Mouse (Mus musculus): ENCODE data around the gene Krt18.
A peak's percentile ranks its signal among the peaks of the same experiment; 100 is the strongest.
"Not testable (repeated sequence)": the region's sequence is repeated elsewhere in the genome, so short reads cannot be mapped to it uniquely, and the experiment has no call there.

The Krt18 gene

GRCm38 (mm10) chr15:102028040-102028439, at the start of gene Krt18:
Gene Krt18, plus strand, starts transcription at chr15:102028180.
- peak in 1 of 2 experiments; percentile 15 for DNase-seq (ENCODE audit: low spot score in 2 of 2)

GRCm38 (mm10) chr15:101980849-101981248, 47.1 kb upstream of the Krt18 start:
- no peak for DNase-seq (ENCODE audit: low spot score in 2 of 2)

GRCm38 (mm10) chr15:101983315-101983948, 44.5 kb upstream of the Krt18 start:
- no peak for DNase-seq (ENCODE audit: low spot score in 2 of 2)

GRCm38 (mm10) chr15:101983949-101984601, 43.9 kb upstream of the Krt18 start:
- peak; percentile 77 to 81 for DNase-seq (ENCODE audit: low spot score in 2 of 2)

- DNase-seq (ENCODE audit: low spot score in 2 of 2): no peak
Observed at GRCm38 (mm10) chr15:101984746-101985145, 43.2 kb upstream of the Krt18 start.

GRCm38 (mm10) chr15:101988119-101988518, 39.9 kb upstream of the Krt18 start:
- peak; percentile 74 to 81 for DNase-seq (ENCODE audit: low spot score in 2 of 2)

- DNase-seq (ENCODE audit: low spot score in 2 of 2): no peak
Observed at GRCm38 (mm10) chr15:101988714-101989113, 39.3 kb upstream of the Krt18 start.

- DNase-seq (ENCODE audit: low spot score in 2 of 2): no peak
Observed at GRCm38 (mm10) chr15:101990946-101991345, 37.0 kb upstream of the Krt18 start.

- no peak for DNase-seq (ENCODE audit: low spot score in 2 of 2)
Observed at GRCm38 (mm10) chr15:101994365-101994764, 33.6 kb upstream of the Krt18 start.

GRCm38 (mm10) chr15:101995484-101996236, 32.3 kb upstream of the Krt18 start:
- DNase-seq (ENCODE audit: low spot score in 2 of 2): no peak

GRCm38 (mm10) chr15:101996450-101997078, 31.4 kb upstream of the Krt18 start:
- not testable (repeated sequence) for DNase-seq (ENCODE audit: low spot score in 2 of 2)

- DNase-seq (ENCODE audit: low spot score in 2 of 2): no peak
Observed at GRCm38 (mm10) chr15:101999156-101999555, 28.8 kb upstream of the Krt18 start.

GRCm38 (mm10) chr15:101999676-102000335, 28.2 kb upstream of the Krt18 start:
- no peak for DNase-seq (ENCODE audit: low spot score in 2 of 2)

- DNase-seq (ENCODE audit: low spot score in 2 of 2): no peak
Observed at GRCm38 (mm10) chr15:102002646-102003488, 25.1 kb upstream of the Krt18 start.

- DNase-seq (ENCODE audit: low spot score in 2 of 2): no peak
Observed at GRCm38 (mm10) chr15:102003516-102003915, 24.5 kb upstream of the Krt18 start.

- DNase-seq (ENCODE audit: low spot score in 2 of 2): no peak
Observed at GRCm38 (mm10) chr15:102004189-102004588, 23.8 kb upstream of the Krt18 start, which contains the start of gene Krt8. Gene Krt8, minus strand, starts transcription at chr15:102004482.

- DNase-seq (ENCODE audit: low spot score in 2 of 2): no peak
Observed at GRCm38 (mm10) chr15:102005290-102005689, 22.7 kb upstream of the Krt18 start.

GRCm38 (mm10) chr15:102006317-102006716, 21.7 kb upstream of the Krt18 start:
- no peak for DNase-seq (ENCODE audit: low spot score in 2 of 2)

GRCm38 (mm10) chr15:102007097-102008069, 20.6 kb upstream of the Krt18 start:
- no peak for DNase-seq (ENCODE audit: low spot score in 2 of 2)
